Mouse (Mus musculus) MEL (cell line): ENCODE measurements around the gene Taldo1.

Experiments
- CTCF ChIP-seq, 3 experiments: IDR thresholded peaks in 2 of 3; conservative IDR thresholded peaks in 1 of 3; 2 replicates each; pipeline ENCODE4 v1.5.1; 2011 to 2012; ENCODE audit warnings: low read length in 3 of 3, low read depth in 2 of 3, mild to moderate bottlenecking in 2 of 3, improper control_type of control experiment in 1 of 3, inconsistent platforms in 1 of 3, mixed read lengths in 1 of 3, moderate library complexity in 1 of 3; ENCODE audit not compliant: control insufficient read depth in 1 of 3, insufficient read depth in 1 of 3, poor library complexity in 1 of 3, severe bottlenecking in 1 of 3
- MAX ChIP-seq: IDR thresholded peaks from 2 replicates; pipeline ENCODE4 v1.6.1; 2011; ENCODE audit warnings: low read length, improper control_type of control experiment
- NRF1 ChIP-seq: IDR thresholded peaks from 2 replicates; pipeline ENCODE4 v1.6.1; 2014; ENCODE audit warnings: low read depth, mild to moderate bottlenecking, inconsistent platforms, low read length, improper control_type of control experiment, moderate library complexity; ENCODE audit not compliant: poor library complexity, insufficient read depth, severe bottlenecking
- POLR2A ChIP-seq, 2 experiments: IDR thresholded peaks; 2 replicates each; pipeline ENCODE4 v1.6.1; 2011 to 2012; ENCODE audit warnings: low read length in 2 of 2, mild to moderate bottlenecking in 2 of 2, control low read depth in 1 of 2, improper control_type of control experiment in 1 of 2, low read depth in 1 of 2, moderate library complexity in 1 of 2; ENCODE audit not compliant: control insufficient read depth in 1 of 2, insufficient read depth in 1 of 2, poor library complexity in 1 of 2
- SMC3 ChIP-seq: IDR thresholded peaks from 2 replicates; pipeline ENCODE4 v1.6.1; 2011; ENCODE audit warnings: low read depth, low read length, improper control_type of control experiment

- TF ChIP-seq POLR2A (IDR thresholded peaks at IDR 0.05; ENCODE audit: control insufficient read depth in 1 of 2, insufficient read depth in 1 of 2, low read depth in 1 of 2, low read length in 2 of 2, poor library complexity in 1 of 2), result no peak
- no peak for TF ChIP-seq CTCF (IDR thresholded peaks at IDR 0.05 in 2 of 3, conservative IDR thresholded peaks at IDR 0.05 in 1 of 3; ENCODE audit: control insufficient read depth in 1 of 3, insufficient read depth in 1 of 3, low read depth in 2 of 3, low read length in 3 of 3, poor library complexity in 1 of 3, severe bottlenecking in 1 of 3)
- TF ChIP-seq SMC3, result no peak
- TF ChIP-seq MAX, result no peak
- TF ChIP-seq NRF1, result no peak
Observed at GRCm38 (mm10) chr7:141416144-141416841, 24.3 kb downstream of the Taldo1 start.
